In genomic region chr5:46006228-46006627, GRCm38 (mm10) we compare ENCODE assay signal across 26 mouse cellular contexts.
"Had no signal": no experiment of that assay in that cellular context is flagged by ENCODE, and none has a peak within 500 bp of the region (broad histone marks: within the 10 kb centered on the region; RNA-seq: fewer than 3 reads in every experiment).

No protein-coding gene starts in this region.

- H3K4me3 ChIP-seq: heart, adult 2 months; heart, embryonic 13.5 days; heart, embryonic 15.5 days; hindbrain, embryonic 10.5 days; hindbrain, embryonic 12.5 days; intestine, embryonic 15.5 days; kidney, embryonic 15.5 days; limb, embryonic 13.5 days; limb, embryonic 15.5 days; liver, embryonic 12.5 days had no signal

- H3K9me3 ChIP-seq: heart, embryonic 13.5 days; heart, embryonic 15.5 days; hindbrain, embryonic 10.5 days; hindbrain, embryonic 12.5 days; intestine, embryonic 15.5 days; kidney, embryonic 15.5 days; limb, embryonic 13.5 days; limb, embryonic 15.5 days; liver, embryonic 12.5 days had no signal

- H3K27me3 ChIP-seq: heart, embryonic 13.5 days; heart, embryonic 15.5 days; hindbrain, embryonic 12.5 days; intestine, embryonic 15.5 days; kidney, embryonic 15.5 days; limb, embryonic 13.5 days; limb, embryonic 15.5 days; liver, embryonic 12.5 days had no signal

- H3K9ac ChIP-seq: heart, embryonic 13.5 days; heart, embryonic 15.5 days; hindbrain, embryonic 12.5 days; hindbrain, embryonic 14.5 days; intestine, embryonic 15.5 days; kidney, embryonic 15.5 days; limb, embryonic 13.5 days; limb, embryonic 15.5 days; liver, embryonic 12.5 days; liver, embryonic 14.5 days had no signal

- H3K4me2 ChIP-seq: heart, embryonic 11.5 days; heart, embryonic 13.5 days; heart, embryonic 15.5 days; hindbrain, embryonic 12.5 days; hindbrain, embryonic 14.5 days; intestine, embryonic 15.5 days; kidney, embryonic 15.5 days; limb, embryonic 13.5 days; limb, embryonic 15.5 days; liver, embryonic 12.5 days had no signal

- H3K27ac ChIP-seq: heart, adult 2 months; heart, embryonic 13.5 days; heart, embryonic 15.5 days; hindbrain, embryonic 10.5 days; hindbrain, embryonic 12.5 days; hindbrain, embryonic 14.5 days; intestine, embryonic 15.5 days; kidney, embryonic 15.5 days; kidney, postnatal 0 days; limb, embryonic 13.5 days; limb, embryonic 15.5 days; liver, embryonic 12.5 days; liver, embryonic 14.5 days had no signal

- H3K36me3 ChIP-seq: heart, embryonic 13.5 days; heart, embryonic 15.5 days; hindbrain, embryonic 10.5 days; hindbrain, embryonic 12.5 days; intestine, embryonic 15.5 days; kidney, embryonic 15.5 days; limb, embryonic 13.5 days; limb, embryonic 15.5 days; liver, embryonic 12.5 days had no signal

- H3K4me1 ChIP-seq: heart, embryonic 13.5 days; heart, embryonic 15.5 days; hindbrain, embryonic 10.5 days; hindbrain, embryonic 12.5 days; intestine, embryonic 15.5 days; kidney, embryonic 15.5 days; limb, embryonic 13.5 days; limb, embryonic 15.5 days; liver, embryonic 12.5 days had no signal

- DNase-seq: gastrocnemius, postnatal 14 days; gastrocnemius, postnatal 36 days; heart, adult 2 months; heart, postnatal 14 days; heart, postnatal 4 days; kidney, adult 18-20 months; kidney, adult 9 months; kidney, postnatal 14 days; kidney, postnatal 36 days; left cerebral cortex, postnatal 4 days had no signal

- ATAC-seq: hindbrain, embryonic 16.5 days; inflammation-experienced regulatory T-cells, adult 6 months; intestine, embryonic 15.5 days; intestine, postnatal 0 days; liver, embryonic 12.5 days had no signal
